Mouse (Mus musculus) lung, postnatal 0 days (tissue): ENCODE results near the gene Fam178b.

Experiments
- CTCF ChIP-seq: IDR thresholded peaks from 2 replicates; pipeline ENCODE4 v1.5.1; 2016; ENCODE audit warnings: antibody characterized with exemption, mild to moderate bottlenecking
- EP300 ChIP-seq: IDR thresholded peaks from 2 replicates; pipeline ENCODE4 v1.6.1; 2016; ENCODE audit warnings: antibody characterized with exemption, mild to moderate bottlenecking, control low read depth

DNA sequence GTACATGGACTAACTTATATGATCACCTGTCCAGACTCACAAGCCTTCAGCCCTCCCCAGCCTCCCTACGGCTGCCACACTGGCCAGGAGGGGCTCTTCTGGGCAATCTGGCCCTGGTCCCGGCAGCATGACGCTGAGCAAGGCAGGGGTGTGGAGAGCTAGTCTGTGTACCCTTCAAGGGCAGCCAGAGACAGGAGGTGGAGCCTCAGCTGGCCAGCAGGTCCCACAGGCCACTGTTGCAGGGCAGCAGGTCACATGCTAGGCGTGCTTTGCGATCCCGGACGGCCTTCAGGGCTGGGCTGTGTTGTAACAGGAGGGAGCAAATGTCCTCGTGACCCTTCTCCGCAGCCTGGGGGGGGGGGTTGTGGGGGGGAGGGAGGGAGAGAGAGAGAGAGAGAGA, 143.8 kb downstream of the Fam178b start, which contains the start of gene Gm42417:
- no peak for TF ChIP-seq EP300
- no peak for TF ChIP-seq CTCF
